9 mouse cellular contexts compared by ENCODE assay signal in the genomic region with DNA sequence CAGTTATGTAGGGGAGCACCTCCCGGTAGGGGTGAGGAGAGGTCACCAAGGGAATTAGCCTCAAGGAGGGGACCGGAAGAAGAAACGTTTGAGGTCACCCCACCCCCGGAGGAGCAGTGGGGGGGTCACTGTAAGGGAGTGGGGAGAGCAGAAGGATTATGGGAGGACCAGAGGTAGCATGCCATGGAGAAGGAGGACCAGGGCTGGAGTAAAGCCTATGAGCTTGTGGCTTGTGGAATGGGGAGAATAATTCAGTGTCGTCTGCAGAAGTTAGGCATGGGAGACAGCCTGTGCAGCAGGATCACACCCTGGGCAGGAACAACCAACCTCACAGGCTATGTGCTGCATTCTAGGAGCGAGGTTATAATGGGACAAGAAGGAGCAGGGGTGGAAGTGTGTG. TPM values are rescaled to one million over a fixed set of nuclear protein-coding genes. Genes with fewer than 3 reads are reported as not detected.
DNase-seq lines count a peak whose midpoint lies in the region; ATAC-seq and TF ChIP-seq lines count a peak whose summit lies in the region.
"Had no signal": no experiment of that assay in that cellular context is flagged by ENCODE, and none has a peak within 500 bp of the region (broad histone marks: within the 10 kb centered on the region; RNA-seq: fewer than 3 reads in every experiment).

No protein-coding gene starts in this region.

- peak; percentile 16; the same call in 1 of the 2 replicates for ATAC-seq in heart, embryonic 16.5 days (replicated peaks; ENCODE audit: extremely low read depth, insufficient read depth, low FRiP score)
- ATAC-seq in hindbrain, embryonic 13.5 days (ENCODE audit: low FRiP score), result peak; percentile 53
- ATAC-seq in midbrain, embryonic 14.5 days (ENCODE audit: low FRiP score, low TSS enrichment), result peak; percentile 27; the same call in 1 of the 2 replicates

- no peaks in the 10 kb centered on the region for H3K36me3 ChIP-seq in heart, embryonic 16.5 days (ENCODE audit: control insufficient read depth, insufficient read depth)
- H3K36me3 ChIP-seq in hindbrain, embryonic 13.5 days, result no peaks in the 10 kb centered on the region
- H3K36me3 ChIP-seq in midbrain, embryonic 14.5 days (ENCODE audit: control insufficient read depth, insufficient read depth, low read length), result no peaks in the 10 kb centered on the region

- peak overlapping the region; percentile 82 for H3K9ac ChIP-seq in heart, embryonic 16.5 days (ENCODE audit: low read length)
- peak overlapping the region; percentile 79 for H3K9ac ChIP-seq in hindbrain, embryonic 13.5 days
- peak overlapping the region; percentile 65 for H3K9ac ChIP-seq in midbrain, embryonic 14.5 days (replicated peaks; ENCODE audit: low read length)

- DNase-seq in heart, postnatal 25 days (ENCODE audit: low spot score), result no peak
- peak; percentile 45 for DNase-seq in midbrain, embryonic 14.5 days
- no peak for DNase-seq in spleen, postnatal 4 days (ENCODE audit: low spot score in 2 of 2)
- no peak for DNase-seq in cerebellum, postnatal 4 days (ENCODE audit: low spot score in 2 of 2)
- DNase-seq in adrenal gland, adult (ENCODE audit: inconsistent age in 2 of 2, low spot score in 1 of 2), result no peak

- 3% methylated on average over 6 of the region's 6 CpGs for WGBS in heart, embryonic 16.5 days
- 13% methylated on average over 6 of the region's 6 CpGs for WGBS in hindbrain, embryonic 13.5 days
- 9% methylated on average over 6 of the region's 6 CpGs for WGBS in midbrain, embryonic 14.5 days

- no peak for TF ChIP-seq CTCF in bone marrow macrophage, adult 2 months (IDR thresholded peaks at IDR 0.05; ENCODE audit: low read depth, low read length)

- peak overlapping the region; percentile 93 for H3K27ac ChIP-seq in heart, embryonic 16.5 days (ENCODE audit: low read length)
- H3K27ac ChIP-seq in bone marrow macrophage, adult 2 months (ENCODE audit: insufficient read depth, low read depth, low read length), result peak overlapping the region; percentile 75
- H3K27ac ChIP-seq in hindbrain, embryonic 13.5 days, result peak overlapping the region; percentile 80
- peak overlapping the region; percentile 66 for H3K27ac ChIP-seq in midbrain, embryonic 14.5 days (replicated peaks; ENCODE audit: low read depth, low read length)

- intact Hi-C loops in heart, postnatal 25 days (cut with DNase I), result no loop called here

- no peak for TF ChIP-seq POLR2A in bone marrow macrophage, adult 2 months (IDR thresholded peaks at IDR 0.05; ENCODE audit: borderline replicate concordance, low read depth, low read length)

- peaks cover 40% of the 10 kb centered on the region for H3K4me1 ChIP-seq in heart, embryonic 16.5 days (ENCODE audit: control insufficient read depth, insufficient read depth, low read length)
- H3K4me1 ChIP-seq in bone marrow macrophage, adult 2 months (ENCODE audit: control insufficient read depth, insufficient read depth, low read length), result peaks cover 40% of the 10 kb centered on the region
- peaks cover 35% of the 10 kb centered on the region for H3K4me1 ChIP-seq in hindbrain, embryonic 13.5 days (replicated peaks)
- peaks cover 21% of the 10 kb centered on the region for H3K4me1 ChIP-seq in midbrain, embryonic 14.5 days (ENCODE audit: control insufficient read depth, insufficient read depth, low read length)

- H3K9me3 ChIP-seq in heart, embryonic 16.5 days (replicated peaks; ENCODE audit: control insufficient read depth, low read length), result no peaks in the 10 kb centered on the region
- H3K9me3 ChIP-seq in hindbrain, embryonic 13.5 days, result no peaks in the 10 kb centered on the region
- H3K9me3 ChIP-seq in midbrain, embryonic 14.5 days (ENCODE audit: control insufficient read depth, low read length), result no peaks in the 10 kb centered on the region

- H3K27me3 ChIP-seq in heart, embryonic 16.5 days (ENCODE audit: control insufficient read depth, insufficient read depth, low read length), result no peaks in the 10 kb centered on the region
- H3K27me3 ChIP-seq in hindbrain, embryonic 13.5 days, result peaks cover 4% of the 10 kb centered on the region; the same call in 1 of the 2 replicates
- no peaks in the 10 kb centered on the region for H3K27me3 ChIP-seq in midbrain, embryonic 14.5 days (ENCODE audit: control insufficient read depth, insufficient read depth, low read length)
- H3K27me3 ChIP-seq: Patski had no signal

- peak overlapping the region; percentile 74 for H3K4me3 ChIP-seq in heart, embryonic 16.5 days (ENCODE audit: low read length)
- peak overlapping the region; percentile 83 for H3K4me3 ChIP-seq in bone marrow macrophage, adult 2 months (ENCODE audit: insufficient read depth, low read length)
- H3K4me3 ChIP-seq in hindbrain, embryonic 13.5 days, result peak overlapping the region; percentile 54
- H3K4me3 ChIP-seq in midbrain, embryonic 14.5 days (replicated peaks; ENCODE audit: low read depth, low read length), result peak overlapping the region; percentile 52

- peak overlapping the region; percentile 96 for H3K4me2 ChIP-seq in heart, embryonic 16.5 days (ENCODE audit: low read depth, low read length)
- peak overlapping the region; percentile 85 for H3K4me2 ChIP-seq in hindbrain, embryonic 13.5 days
- H3K4me2 ChIP-seq in midbrain, embryonic 14.5 days (ENCODE audit: low read length), result peak overlapping the region; percentile 92

RNA-seq across cellular contexts. Expression of gene Paqr7, which starts 0.7 kb away (rescaled TPM):
- 12.4 and 13.2 TPM in 2 replicates for polyA plus RNA-seq in heart, embryonic 16.5 days (2015; fragmentation: Nextera tagmentation; extraction: Ambion mirVana)
- total RNA-seq in heart, postnatal 25 days (2021), result 10 to 100 TPM; 16.9 to 17.4 TPM
- 37.0 and 41.9 TPM in 2 replicates for polyA plus RNA-seq in bone marrow macrophage, adult 2 months (2012; ENCODE audit: insufficient read depth, insufficient read length, missing spikeins)
- 20.2 and 21.5 TPM in 2 replicates for polyA plus RNA-seq in hindbrain, embryonic 13.5 days (2015; fragmentation: Nextera tagmentation; extraction: Ambion mirVana)
- 6.6 and 14.3 TPM in 2 replicates for polyA plus RNA-seq in midbrain, embryonic 14.5 days (2014; fragmentation: Nextera tagmentation; extraction: Ambion mirVana)

RNA-seq across cellular contexts. Expression of gene Aunip, which starts 13.6 kb away (rescaled TPM):
- 8.1 and 10.0 TPM in 2 replicates for polyA plus RNA-seq in heart, embryonic 16.5 days (2015; fragmentation: Nextera tagmentation; extraction: Ambion mirVana)
- under 1 TPM; 0.34 to 0.47 TPM for total RNA-seq in heart, postnatal 25 days (2021)
- 4.0 and 4.4 TPM in 2 replicates for polyA plus RNA-seq in bone marrow macrophage, adult 2 months (2012; ENCODE audit: insufficient read depth, insufficient read length, missing spikeins)
- 2.6 and 2.8 TPM in 2 replicates for polyA plus RNA-seq in hindbrain, embryonic 13.5 days (2015; fragmentation: Nextera tagmentation; extraction: Ambion mirVana)
- 0.78 and 1.6 TPM in 2 replicates for polyA plus RNA-seq in midbrain, embryonic 14.5 days (2014; fragmentation: Nextera tagmentation; extraction: Ambion mirVana)

RNA-seq across cellular contexts. Expression of gene Stmn1, which starts 29.1 kb away (rescaled TPM):
- polyA plus RNA-seq in heart, embryonic 16.5 days (2015; fragmentation: Nextera tagmentation; extraction: Ambion mirVana), result 936 and 979 TPM in 2 replicates
- 10 to 100 TPM; 24.5 to 26.4 TPM for total RNA-seq in heart, postnatal 25 days (2021)
- polyA plus RNA-seq in bone marrow macrophage, adult 2 months (2012; ENCODE audit: insufficient read depth, insufficient read length, missing spikeins), result 314 and 367 TPM in 2 replicates
- 6,917 and 6,921 TPM in 2 replicates for polyA plus RNA-seq in hindbrain, embryonic 13.5 days (2015; fragmentation: Nextera tagmentation; extraction: Ambion mirVana)
- 6,974 and 7,359 TPM in 2 replicates for polyA plus RNA-seq in midbrain, embryonic 14.5 days (2014; fragmentation: Nextera tagmentation; extraction: Ambion mirVana)

RNA-seq across cellular contexts. Expression of gene Mtfr1l, which starts 38.0 kb away (rescaled TPM):
- polyA plus RNA-seq in heart, embryonic 16.5 days (2015; fragmentation: Nextera tagmentation; extraction: Ambion mirVana), result 165 and 167 TPM in 2 replicates
- 100 to 1,000 TPM; 178 to 185 TPM for total RNA-seq in heart, postnatal 25 days (2021)
- 58.9 and 59.7 TPM in 2 replicates for polyA plus RNA-seq in bone marrow macrophage, adult 2 months (2012; ENCODE audit: insufficient read depth, insufficient read length, missing spikeins)
- 160 and 163 TPM in 2 replicates for polyA plus RNA-seq in hindbrain, embryonic 13.5 days (2015; fragmentation: Nextera tagmentation; extraction: Ambion mirVana)
- 181 and 185 TPM in 2 replicates for polyA plus RNA-seq in midbrain, embryonic 14.5 days (2014; fragmentation: Nextera tagmentation; extraction: Ambion mirVana)

RNA-seq across cellular contexts. Expression of gene Selenon, which starts 54.7 kb away (rescaled TPM):
- 5.4 and 7.9 TPM in 2 replicates for polyA plus RNA-seq in heart, embryonic 16.5 days (2015; fragmentation: Nextera tagmentation; extraction: Ambion mirVana)
- total RNA-seq in heart, postnatal 25 days (2021), result 10 to 100 TPM; 21.0 to 22.2 TPM
- 28.4 and 33.3 TPM in 2 replicates for polyA plus RNA-seq in bone marrow macrophage, adult 2 months (2012; ENCODE audit: insufficient read depth, insufficient read length, missing spikeins)
- polyA plus RNA-seq in hindbrain, embryonic 13.5 days (2015; fragmentation: Nextera tagmentation; extraction: Ambion mirVana), result 9.5 and 11.0 TPM in 2 replicates
- polyA plus RNA-seq in midbrain, embryonic 14.5 days (2014; fragmentation: Nextera tagmentation; extraction: Ambion mirVana), result 14.2 and 15.9 TPM in 2 replicates
